32 mouse cellular contexts compared by ENCODE assay signal in genomic region chrX:23807125-23807524, GRCm38 (mm10).
DNase-seq lines count a peak whose midpoint lies in the region; ATAC-seq and TF ChIP-seq lines count a peak whose summit lies in the region.
"Had no signal": no experiment of that assay in that cellular context is flagged by ENCODE, and none has a peak within 500 bp of the region (broad histone marks: within the 10 kb centered on the region; RNA-seq: fewer than 3 reads in every experiment).

No protein-coding gene starts in this region.

- no peak for TF ChIP-seq EP300 in MEL (IDR thresholded peaks at IDR 0.05; ENCODE audit: low read depth in 1 of 2, low read length in 2 of 2)

- 88% methylated on average over 3 of the region's 3 CpGs for WGBS in forebrain, embryonic 15.5 days

- H3K4me2 ChIP-seq in forebrain, embryonic 15.5 days (replicated peaks) = no peak overlapping the region
- H3K4me2 ChIP-seq: embryonic facial prominence, embryonic 13.5 days; forebrain, embryonic 12.5 days; heart, embryonic 13.5 days; hindbrain, embryonic 13.5 days had no signal

- no peaks in the 10 kb centered on the region for H3K9me3 ChIP-seq in MEL (replicated peaks; ENCODE audit: insufficient read depth, low read length)
- H3K9me3 ChIP-seq in forebrain, embryonic 15.5 days = no peaks in the 10 kb centered on the region
- H3K9me3 ChIP-seq: embryonic facial prominence, embryonic 10.5 days; embryonic facial prominence, embryonic 13.5 days; forebrain, embryonic 12.5 days; heart, embryonic 10.5 days; heart, embryonic 13.5 days; hindbrain, embryonic 13.5 days had no signal

- no peak overlapping the region for H3K27ac ChIP-seq in MEL (ENCODE audit: control insufficient read depth, low read depth, low read length)
- no peak overlapping the region for H3K27ac ChIP-seq in forebrain, embryonic 15.5 days (replicated peaks)
- H3K27ac ChIP-seq: embryonic facial prominence, embryonic 10.5 days; embryonic facial prominence, embryonic 13.5 days; forebrain, embryonic 12.5 days; gastrocnemius, adult 2 months; heart, embryonic 10.5 days; heart, embryonic 13.5 days; hindbrain, embryonic 13.5 days; hindbrain, postnatal 0 days had no signal

- H3K79me2 ChIP-seq in MEL (ENCODE audit: control insufficient read depth, insufficient read depth, low read length, poor library complexity) = no peaks in the 10 kb centered on the region

- ATAC-seq in hematopoietic stem cell, adult 5-6 weeks (replicated peaks in 1 of 2; ENCODE audit: insufficient read depth in 1 of 2, low FRiP score in 2 of 2, low TSS enrichment in 1 of 2, low read depth in 1 of 2, poor library complexity in 2 of 2, severe bottlenecking in 2 of 2) = peak; percentile 46 to 51; a peak in 2 of 4 replicates
- ATAC-seq in forebrain, embryonic 15.5 days (replicated peaks) = no peak
- ATAC-seq: CD4-positive, CD25-positive, alpha-beta regulatory T cell, adult 4 months; forebrain, embryonic 16.5 days; hindbrain, postnatal 0 days; inflammation-experienced regulatory T-cells, adult 6 months; intestine, embryonic 16.5 days; Patski had no signal

- TF ChIP-seq CTCF in MEL (IDR thresholded peaks at IDR 0.05 in 2 of 3, conservative IDR thresholded peaks at IDR 0.05 in 1 of 3; ENCODE audit: control insufficient read depth in 1 of 3, insufficient read depth in 1 of 3, low read depth in 2 of 3, low read length in 3 of 3, poor library complexity in 1 of 3, severe bottlenecking in 1 of 3) = no peak

- DNase-seq in 416B (ENCODE audit: low read depth) (peak; percentile 2), MEL (ENCODE audit: low read depth, low spot score) (peak; percentile 52)
- peak; percentile 3 for DNase-seq in splenic B cell, adult 2 months (ENCODE audit: low read depth, low spot score)
- DNase-seq in cerebellum, postnatal 25 days = no peak
- DNase-seq in left cerebral cortex, adult 11 months (ENCODE audit: low spot score) = no peak
- DNase-seq: adrenal gland, postnatal 10 days; adrenal gland, postnatal 36 days; cerebellum, adult 11 months; cerebellum, adult 2 months; cerebellum, postnatal 14 days; embryo, embryonic 11 days; gastrocnemius, adult 2 months; gastrocnemius, postnatal 14 days; heart, adult 18-20 months; heart, postnatal 14 days; heart, postnatal 4 days; kidney, adult 18-20 months had no signal

- TF ChIP-seq RAD21 in MEL (IDR thresholded peaks at IDR 0.05; ENCODE audit: low read depth, low read length) = no peak

- H3K4me3 ChIP-seq in MEL (ENCODE audit: control insufficient read depth in 1 of 2, insufficient read depth in 1 of 2, low read depth in 2 of 2, low read length in 2 of 2) = no peak overlapping the region
- no peak overlapping the region for H3K4me3 ChIP-seq in forebrain, embryonic 15.5 days
- H3K4me3 ChIP-seq: embryonic facial prominence, embryonic 10.5 days; embryonic facial prominence, embryonic 13.5 days; erythroblast, embryonic 14.5 days; forebrain, embryonic 12.5 days; gastrocnemius, adult 2 months; heart, embryonic 10.5 days; heart, embryonic 13.5 days; hindbrain, embryonic 13.5 days had no signal

- peaks cover 4 to 14% of the 10 kb centered on the region in 2 experiments; a peak in 3 of 4 replicates for H3K36me3 ChIP-seq in MEL (ENCODE audit: control insufficient read depth in 1 of 2, insufficient read depth in 2 of 2, low read length in 2 of 2)
- H3K36me3 ChIP-seq in splenic B cell, adult 2 months (ENCODE audit: control insufficient read depth, insufficient read depth, low read length, poor library complexity, severe bottlenecking) = no peaks in the 10 kb centered on the region
- H3K36me3 ChIP-seq in forebrain, embryonic 15.5 days = no peaks in the 10 kb centered on the region
- H3K36me3 ChIP-seq: embryonic facial prominence, embryonic 10.5 days; embryonic facial prominence, embryonic 13.5 days; forebrain, embryonic 12.5 days; heart, embryonic 10.5 days; heart, embryonic 13.5 days; hindbrain, embryonic 13.5 days had no signal

- H3K27me3 ChIP-seq in MEL (ENCODE audit: control insufficient read depth in 1 of 2, insufficient read depth in 2 of 2, low read length in 2 of 2) = no peaks in the 10 kb centered on the region
- H3K27me3 ChIP-seq in splenic B cell, adult 2 months (ENCODE audit: control insufficient read depth, insufficient read depth, low read length, poor library complexity, severe bottlenecking) = no peaks in the 10 kb centered on the region
- no peaks in the 10 kb centered on the region for H3K27me3 ChIP-seq in forebrain, embryonic 15.5 days
- H3K27me3 ChIP-seq: embryonic facial prominence, embryonic 13.5 days; forebrain, embryonic 12.5 days; heart, embryonic 13.5 days; hindbrain, embryonic 13.5 days had no signal

- no peak for TF ChIP-seq POLR2A in MEL (IDR thresholded peaks at IDR 0.05; ENCODE audit: control insufficient read depth in 1 of 2, insufficient read depth in 1 of 2, low read depth in 1 of 2, low read length in 2 of 2, poor library complexity in 1 of 2)

- 0 out of 4 replicates have a peak, but pooled peaks cover 0 to 2% of the 10 kb centered on the region in 2 experiments for H3K4me1 ChIP-seq in MEL (ENCODE audit: control insufficient read depth in 1 of 2, insufficient read depth in 2 of 2, low read length in 2 of 2)
- H3K4me1 ChIP-seq in forebrain, embryonic 15.5 days = no peaks in the 10 kb centered on the region
- H3K4me1 ChIP-seq: embryonic facial prominence, embryonic 10.5 days; embryonic facial prominence, embryonic 13.5 days; forebrain, embryonic 12.5 days; heart, embryonic 10.5 days; heart, embryonic 13.5 days; hindbrain, embryonic 13.5 days had no signal

- no peak overlapping the region for H3K9ac ChIP-seq in MEL (ENCODE audit: control insufficient read depth, low read depth, low read length, poor library complexity, severe bottlenecking)
- H3K9ac ChIP-seq in forebrain, embryonic 15.5 days (replicated peaks) = no peak overlapping the region
- H3K9ac ChIP-seq: embryonic facial prominence, embryonic 13.5 days; forebrain, embryonic 12.5 days; heart, embryonic 13.5 days; hindbrain, embryonic 13.5 days had no signal

TF ChIP-seq in MEL, 35 proteins besides CTCF, POLR2A, EP300 and RAD21:
- TF ChIP-seq KAT2A (conservative IDR thresholded peaks at IDR 0.05; ENCODE audit: low read depth, low read length) (no peak), POLR2AphosphoS5 (IDR thresholded peaks at IDR 0.05; ENCODE audit: borderline replicate concordance, low read depth, low read length) (no peak), MEF2A (IDR thresholded peaks at IDR 0.05; ENCODE audit: extremely low read depth, insufficient replicate concordance, low read depth, low read length, poor library complexity, severe bottlenecking) (no peak), POLR2AphosphoS2 (IDR thresholded peaks at IDR 0.05; ENCODE audit: low read length) (no peak), SMC3 (IDR thresholded peaks at IDR 0.05; ENCODE audit: low read depth, low read length) (no peak), NRF1 (IDR thresholded peaks at IDR 0.05; ENCODE audit: insufficient read depth, low read depth, low read length, poor library complexity, severe bottlenecking) (no peak), TAL1 (IDR thresholded peaks at IDR 0.05; ENCODE audit: low read length) (no peak), GABPA (IDR thresholded peaks at IDR 0.05; ENCODE audit: low read depth, low read length) (no peak), USF1 (IDR thresholded peaks at IDR 0.05; ENCODE audit: low read depth, low read length) (no peak)

Comparison
In these comparisons a context has a peak if more than half of its experiments do, and no peak if none do; other contexts are left out.
1. DNase-seq: peak in 416B (single experiment), MEL (single experiment) and splenic B cell, adult 2 months (single experiment); none in cerebellum, postnatal 25 days (0 of 2) and left cerebral cortex, adult 11 months (single experiment).